Mouse (Mus musculus): ENCODE results near the gene Gm6034.
"Not testable (repeated sequence)": the region's sequence is repeated elsewhere in the genome, so short reads cannot be mapped to it uniquely, and the experiment has no call there.

- TF ChIP-seq POLR2A (IDR thresholded peaks at IDR 0.05; ENCODE audit: insufficient read length, low read depth); TCF12 (IDR thresholded peaks at IDR 0.05; ENCODE audit: insufficient read depth, poor library complexity, severe bottlenecking); MYOG (IDR thresholded peaks at IDR 0.05; ENCODE audit: control insufficient read depth in 1 of 3, insufficient read depth in 1 of 3, insufficient read length in 2 of 3, low read depth in 2 of 3); MAX (IDR thresholded peaks at IDR 0.05; ENCODE audit: low read depth); CEBPB (IDR thresholded peaks at IDR 0.05; ENCODE audit: insufficient read depth, poor library complexity, severe bottlenecking); E2F4 (IDR thresholded peaks at IDR 0.05; ENCODE audit: insufficient read depth); POLR2AphosphoS2 (IDR thresholded peaks at IDR 0.05; ENCODE audit: insufficient read length, low read depth): not testable (repeated sequence)
Observed at GRCm38 (mm10) chr17:36099603-36100002, 56.8 kb downstream of the Gm6034 start.
